Mouse (Mus musculus) olfactory bulb, adult 2 months (tissue): ENCODE measurements around the gene Olfr167. TPM values are rescaled to one million over a fixed set of nuclear protein-coding genes. Genes with fewer than 3 reads are reported as not detected.
"Not testable (repeated sequence)": the region's sequence is repeated elsewhere in the genome, so short reads cannot be mapped to it uniquely, and the experiment has no call there.

Source experiments
- H3K27ac ChIP-seq: fragments of 200-500 bp; 2 replicates; pipeline ENCODE4 v1.5.1; 2012; ENCODE audit warnings: low read depth, low read length; ENCODE audit not compliant: insufficient read depth
- H3K4me1 ChIP-seq: fragments of 200-500 bp; 2 replicates; pipeline ENCODE4 v1.6.1; 2012; ENCODE audit warnings: low read length; ENCODE audit not compliant: control insufficient read depth, insufficient read depth
- H3K4me3 ChIP-seq: fragments of 200-500 bp; 2 replicates; pipeline ENCODE4 v1.5.1; 2012; ENCODE audit warnings: mild to moderate bottlenecking, low read depth, low read length, moderate library complexity; ENCODE audit not compliant: insufficient read depth
- CTCF ChIP-seq: fragments of 200-500 bp; IDR thresholded peaks from 2 replicates; pipeline ENCODE4 v1.5.1; 2012; ENCODE audit warnings: low read depth, mild to moderate bottlenecking, low read length, moderate library complexity; ENCODE audit not compliant: insufficient read depth
- POLR2A ChIP-seq: fragments of 200-500 bp; IDR thresholded peaks from 2 replicates; pipeline ENCODE4 v1.6.1; 2012; ENCODE audit warnings: mild to moderate bottlenecking, low read depth, low read length, moderate library complexity; ENCODE audit not compliant: insufficient read depth
- WGBS: fragments of 180-500 bp; shearing (Covaris S2); methylation state at CpG from one replicate; pipeline ENCODE4 v1.1.7; 2018; 5-methylcytosine and 5-hydroxymethylcytosine counted together
- polyA plus RNA-seq: library from polyadenylated mRNA; stranded (reverse); fragments of >200 nt; gene quantifications from 2 replicates; pipeline ENCODE4 v1.2.4, GENCODE M21; 2012; ENCODE audit warnings: low replicate concordance; ENCODE audit not compliant: missing spikeins, insufficient read depth, insufficient read length

Gene Olfr167
- polyA plus RNA-seq = not detected in 2 replicates

- TF ChIP-seq CTCF (no peak), POLR2A (no peak)
- H3K4me1 ChIP-seq = no peaks in the 10 kb centered on the region
- no peak within 1 kb of the TSS for H3K4me3 ChIP-seq
- H3K27ac ChIP-seq = no peak within 1 kb of the TSS
- WGBS = 93% methylated on average over 2 of the region's 2 CpGs
Observed at GRCm38 (mm10) chr16:19522166-19522565, at the start of gene Olfr167. Gene Olfr167 (minus strand): TSS chr16:19522266.

- H3K27ac ChIP-seq, H3K4me1 ChIP-seq, H3K4me3 ChIP-seq: not testable (repeated sequence)
- WGBS = 91% methylated on average over 2 of the region's 2 CpGs
Observed at GRCm38 (mm10) chr16:19571709-19572108, 49.6 kb upstream of the Olfr167 start, which contains the start of gene Olfr169. Gene Olfr169 (minus strand): TSS chr16:19571809.

GRCm38 (mm10) chr16:19553429-19553828, 31.4 kb upstream of the Olfr167 start:
- H3K4me1 ChIP-seq, H3K27ac ChIP-seq, H3K4me3 ChIP-seq: not testable (repeated sequence)
- 89% methylated on average over 7 of the region's 7 CpGs for WGBS

GRCm38 (mm10) chr16:19552246-19552645, 30.2 kb upstream of the Olfr167 start:
- WGBS = 98% methylated on average over 3 of the region's 3 CpGs
- not testable (repeated sequence) for H3K4me1 ChIP-seq, H3K4me3 ChIP-seq, H3K27ac ChIP-seq

- Histone ChIP-seq H3K27ac (no peak within 1 kb of the TSS), H3K4me3 (no peak within 1 kb of the TSS), H3K4me1 (no peaks in the 10 kb centered on the region)
- TF ChIP-seq CTCF = no peak
- TF ChIP-seq POLR2A = no peak
Observed at GRCm38 (mm10) chr16:19535455-19535854, 13.4 kb upstream of the Olfr167 start, which contains the start of gene Olfr168. Gene Olfr168 (minus strand): TSS chr16:19535555.

- TF ChIP-seq POLR2A = no peak
- no peak for TF ChIP-seq CTCF
- Histone ChIP-seq H3K27ac (no peak within 1 kb of the TSS), H3K4me1 (no peaks in the 10 kb centered on the region), H3K4me3 (no peak within 1 kb of the TSS)
Observed at GRCm38 (mm10) chr16:19483394-19483793, 38.7 kb downstream of the Olfr167 start, which contains the start of gene Olfr166. Gene Olfr166 (plus strand): TSS chr16:19483694.

DNA sequence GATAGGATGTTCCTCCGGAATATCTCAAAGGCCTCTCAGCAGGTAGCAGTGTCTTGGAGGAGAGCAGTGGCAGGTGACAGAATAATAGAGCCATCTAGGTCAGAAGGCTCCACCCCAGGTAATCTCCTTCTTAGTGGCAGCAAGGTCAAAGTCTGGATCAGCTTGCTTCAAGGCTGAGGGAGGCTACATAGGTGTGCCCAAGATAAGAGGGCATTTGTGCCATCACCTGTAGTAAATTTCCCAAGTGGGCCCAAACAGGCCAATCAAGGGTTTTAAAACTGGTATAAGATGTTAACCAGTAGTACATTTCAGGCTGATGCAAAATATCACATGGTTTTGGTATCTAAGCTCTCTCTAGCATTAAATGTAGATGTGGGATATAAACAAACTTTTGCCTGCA, 57.7 kb downstream of the Olfr167 start:
- TF ChIP-seq CTCF (no peak), POLR2A (no peak)
- no peaks in the 10 kb centered on the region for H3K4me1 ChIP-seq
- WGBS = 95% methylated on average over 1 of the region's 1 CpGs
- H3K27ac ChIP-seq = no peak overlapping the region
- no peak overlapping the region for H3K4me3 ChIP-seq

Other genes starting within 250 kb of the Olfr167 start
- not detected in 2 replicates for gene Olfr164, start 208.2 kb downstream of the Olfr167 start, polyA plus RNA-seq
- not detected in 2 replicates for gene Olfr165, start 99.1 kb downstream of the Olfr167 start, polyA plus RNA-seq
- not detected in 2 replicates for gene Olfr166, start 38.6 kb downstream of the Olfr167 start, polyA plus RNA-seq
- gene Olfr168, start 13.3 kb upstream of the Olfr167 start, polyA plus RNA-seq = not detected in 2 replicates
- not detected in 2 replicates for gene Olfr169, start 49.5 kb upstream of the Olfr167 start, polyA plus RNA-seq
- not detected in 2 replicates for gene Olfr170, start 89.6 kb upstream of the Olfr167 start, polyA plus RNA-seq
- not detected in 2 replicates for gene Olfr171, start 107.7 kb upstream of the Olfr167 start, polyA plus RNA-seq
- gene Lamp3, start 184.1 kb upstream of the Olfr167 start, polyA plus RNA-seq = not detected in 2 replicates
- gene B3gnt5, start 237.9 kb upstream of the Olfr167 start, polyA plus RNA-seq = not detected in 2 replicates